Mouse (Mus musculus): ENCODE results near the gene Tom1. TPM values are rescaled to one million over a fixed set of nuclear protein-coding genes. Genes with fewer than 3 reads are reported as not detected.
A peak's percentile ranks its signal among the peaks of the same experiment; 100 is the strongest.

Gene Tom1
- total RNA-seq, 2 experiments from 2014 or later, result 20.2 to 40.2 TPM

DNA sequence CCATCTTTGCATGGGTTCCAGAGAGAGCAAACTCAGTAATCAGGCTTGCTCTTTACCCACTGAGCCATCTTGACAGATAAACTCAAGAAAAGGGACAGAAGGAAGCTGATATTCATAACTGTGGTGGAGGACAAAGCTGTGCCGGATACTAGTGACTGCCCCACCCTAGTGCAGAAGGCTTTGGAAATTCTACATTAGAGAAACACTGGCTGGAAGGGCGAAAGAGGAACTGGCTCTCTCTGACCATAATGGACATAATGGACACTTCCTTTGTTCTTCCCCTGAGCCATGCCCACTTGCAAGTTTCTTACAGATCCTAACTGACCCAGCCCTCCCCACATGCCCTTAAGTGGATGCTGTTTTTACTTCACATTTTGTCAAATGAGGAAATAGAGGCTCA lies 52.5 kb downstream of the Tom1 start:
- ATAC-seq (replicated peaks; ENCODE audit: poor library complexity, severe bottlenecking), result peak; percentile 38

- ATAC-seq (replicated peaks; ENCODE audit: poor library complexity, severe bottlenecking), result no peak
Measured at GRCm38 (mm10) chr8:75087127-75087526, 53.6 kb downstream of the Tom1 start.

DNA sequence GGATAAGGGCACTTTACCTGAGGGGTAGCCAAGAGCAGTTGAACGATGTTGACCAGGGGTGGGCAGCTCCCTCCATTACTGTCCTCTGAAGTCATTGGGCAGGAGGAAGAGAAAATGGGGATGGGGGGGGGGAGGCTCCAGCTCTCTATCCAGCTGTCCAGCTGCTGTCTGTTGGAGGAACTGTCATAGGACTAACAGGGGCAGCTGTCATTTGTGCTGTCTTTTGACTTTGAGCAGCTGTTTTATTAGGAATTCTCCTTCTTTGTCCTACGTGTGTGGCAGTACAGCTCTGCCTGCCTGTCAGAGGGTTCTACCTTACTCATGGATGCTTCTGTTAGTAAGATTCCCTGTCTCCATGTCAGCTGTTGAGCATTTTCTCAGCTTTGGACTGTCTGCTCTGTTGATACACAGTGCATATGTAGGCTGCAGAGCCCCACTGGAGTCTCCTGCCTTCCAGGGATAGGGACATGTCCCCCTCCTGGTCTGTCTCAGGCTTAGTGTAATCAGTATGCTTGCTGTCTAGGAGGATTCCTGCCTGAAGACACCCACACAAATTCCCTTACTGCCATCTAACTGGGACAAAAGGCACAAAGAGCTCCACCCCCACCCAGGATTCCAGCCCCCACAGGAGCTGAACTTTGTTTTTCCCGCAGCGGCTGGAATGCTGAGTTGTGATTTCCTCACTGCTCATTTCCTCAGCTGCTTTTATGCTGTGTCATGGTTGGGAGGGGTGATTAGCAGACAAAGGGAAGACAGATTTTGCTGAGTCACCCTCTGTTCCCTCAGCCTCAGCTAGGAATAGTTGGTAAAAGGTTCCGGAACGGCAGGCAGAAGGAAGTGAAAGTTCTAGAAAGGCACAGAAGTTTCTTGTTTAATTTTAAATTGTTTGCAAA lies 55.7 kb downstream of the Tom1 start:
- peak; percentile 69 for ATAC-seq (replicated peaks; ENCODE audit: poor library complexity, severe bottlenecking)

DNA sequence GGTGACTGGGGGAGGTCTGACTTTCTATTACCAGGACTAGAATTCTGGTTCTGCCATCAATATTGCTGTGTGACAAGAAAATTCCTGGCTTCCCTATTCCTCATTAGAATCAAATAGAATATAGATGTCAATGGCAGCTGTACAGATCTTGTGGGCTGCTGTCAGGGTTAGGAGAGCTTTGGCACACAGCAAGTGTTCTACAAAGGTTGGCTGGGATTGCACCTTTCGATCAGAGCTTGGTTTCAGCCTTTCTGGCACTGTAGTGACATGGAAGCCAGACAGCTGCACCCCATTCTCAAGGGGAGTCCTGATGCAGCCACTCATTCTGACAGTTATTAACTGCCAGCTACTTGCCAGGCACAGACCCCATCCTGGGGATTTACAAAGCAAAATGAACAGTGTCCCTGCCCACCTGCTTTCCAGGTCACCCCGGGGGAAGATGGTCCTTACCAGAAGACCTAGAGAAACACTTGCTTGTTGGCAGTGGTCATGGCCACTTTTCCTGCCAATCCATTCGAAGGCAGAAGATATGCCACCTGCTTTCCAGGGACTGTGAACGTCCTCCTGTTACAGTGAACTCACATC lies 57.4 kb downstream of the Tom1 start:
- no peak for ATAC-seq (replicated peaks; ENCODE audit: poor library complexity, severe bottlenecking)

GRCm38 (mm10) chr8:75093399-75094156 lies 60.1 kb downstream of the Tom1 start, which contains the start of gene Hmox1:
Gene Hmox1, plus strand, starts transcription at chr8:75093621.
- ATAC-seq (replicated peaks; ENCODE audit: poor library complexity, severe bottlenecking), result peak; percentile 82

- no peak for ATAC-seq (replicated peaks; ENCODE audit: poor library complexity, severe bottlenecking)
Measured at GRCm38 (mm10) chr8:75102956-75103355, 69.5 kb downstream of the Tom1 start.

DNA sequence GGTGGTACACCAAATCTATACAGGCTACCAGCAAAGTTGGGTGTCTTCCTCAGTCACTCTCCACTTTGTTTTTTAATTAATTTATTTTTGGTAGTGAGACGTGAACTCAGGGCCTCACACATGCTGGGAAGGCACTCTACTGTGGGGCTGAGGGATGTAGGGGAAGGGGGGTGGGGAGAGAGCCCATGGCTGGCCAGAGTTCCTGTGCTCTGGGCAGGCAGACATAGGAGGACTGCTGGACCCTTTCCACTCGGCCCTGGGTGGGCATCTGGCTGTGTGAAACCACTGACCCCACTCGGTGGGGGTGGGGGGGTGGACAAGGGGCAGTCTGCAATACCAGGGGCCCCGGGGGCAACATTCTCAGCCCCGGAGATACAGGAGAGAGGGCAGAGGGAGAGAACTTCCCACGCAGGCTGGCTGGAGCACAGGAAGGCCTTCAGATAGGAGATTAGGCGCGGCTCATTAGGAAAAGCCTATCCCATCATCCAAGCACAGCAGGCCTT lies 69.9 kb downstream of the Tom1 start:
- no peak for ATAC-seq (replicated peaks; ENCODE audit: poor library complexity, severe bottlenecking)

- peak; percentile 78 for ATAC-seq (replicated peaks; ENCODE audit: poor library complexity, severe bottlenecking)
Measured at GRCm38 (mm10) chr8:75108527-75109235, 75.2 kb downstream of the Tom1 start.

DNA sequence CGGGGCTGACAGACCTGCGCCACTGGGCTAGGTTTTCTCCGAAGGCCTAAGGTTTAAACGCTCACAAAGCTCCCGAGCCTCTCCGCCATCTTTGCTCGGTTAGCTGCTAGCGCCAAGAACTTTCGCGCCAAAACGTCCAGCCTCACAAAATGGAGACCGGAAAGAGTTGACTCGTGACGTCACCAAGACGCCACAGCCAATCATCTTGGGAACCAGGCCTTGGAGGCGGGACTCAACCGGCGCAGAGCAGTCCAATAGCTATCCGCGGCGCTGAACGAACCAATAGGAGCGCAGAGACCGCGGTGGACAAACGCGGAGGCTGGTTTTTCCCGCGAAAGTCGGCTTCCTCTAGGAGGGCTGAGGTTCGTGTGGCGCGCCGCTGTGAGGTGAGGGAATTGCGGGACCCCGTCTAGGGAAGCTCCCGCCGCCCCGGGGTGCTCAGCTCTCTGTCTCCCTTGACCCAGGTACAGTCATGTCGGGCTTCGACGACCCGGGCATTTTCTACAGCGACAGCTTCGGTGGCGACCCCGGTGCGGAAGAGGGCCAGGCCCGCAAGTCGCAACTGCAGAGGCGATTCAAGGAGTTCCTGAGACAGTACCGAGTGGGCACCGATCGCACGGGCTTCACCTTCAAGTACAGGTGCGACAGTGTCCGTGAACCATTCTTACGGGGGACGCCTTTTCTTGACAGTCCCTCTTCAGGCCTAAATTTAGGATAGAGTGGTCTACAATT lies 75.9 kb downstream of the Tom1 start, which contains the start of gene Mcm5:
Gene Mcm5, plus strand, starts transcription at position 334 of the 732 bp plus-strand sequence.
- ATAC-seq (replicated peaks; ENCODE audit: poor library complexity, severe bottlenecking), result peak; percentile 90

GRCm38 (mm10) chr8:75110093-75110492 lies 76.6 kb downstream of the Tom1 start:
- 0 out of 2 replicates have a peak, but pooled peaks have one; percentile 2 for ATAC-seq (replicated peaks; ENCODE audit: poor library complexity, severe bottlenecking)

GRCm38 (mm10) chr8:75118505-75118904 lies 85.0 kb downstream of the Tom1 start:
- ATAC-seq (replicated peaks; ENCODE audit: poor library complexity, severe bottlenecking), result no peak

- ATAC-seq (replicated peaks; ENCODE audit: poor library complexity, severe bottlenecking), result peak; percentile 77
Measured at GRCm38 (mm10) chr8:75119287-75119686, 85.8 kb downstream of the Tom1 start.

Other genes with a start within 250 kb of the Tom1 start
- not detected in 2 replicates for gene Isx, start 160.5 kb upstream of the Tom1 start, total RNA-seq (2014; fragmentation: Nextera tagmentation)
- gene Isx, start 160.5 kb upstream of the Tom1 start, total RNA-seq (2017), result not detected in 2 replicates
- 59.6 and 71.8 TPM in 2 replicates for gene Hmgxb4, start 40.3 kb upstream of the Tom1 start, total RNA-seq (2014; fragmentation: Nextera tagmentation)
- gene Hmgxb4, start 40.3 kb upstream of the Tom1 start, total RNA-seq (2017), result 63.6 TPM in 2 replicates
- 2.5 and 7.4 TPM in 2 replicates for gene Hmox1, start 59.9 kb downstream of the Tom1 start, total RNA-seq (2014; fragmentation: Nextera tagmentation)
- 1.4 and 2.2 TPM in 2 replicates for gene Hmox1, start 59.9 kb downstream of the Tom1 start, total RNA-seq (2017)
- 200 and 228 TPM in 2 replicates for gene Mcm5, start 75.9 kb downstream of the Tom1 start, total RNA-seq (2014; fragmentation: Nextera tagmentation)
- gene Mcm5, start 75.9 kb downstream of the Tom1 start, total RNA-seq (2017), result 271 and 288 TPM in 2 replicates
- not detected in 2 replicates for gene Rasd2, start 180.2 kb downstream of the Tom1 start, total RNA-seq (2014; fragmentation: Nextera tagmentation)
- gene Rasd2, start 180.2 kb downstream of the Tom1 start, total RNA-seq (2017), result 0.22 TPM in 1 of 2 replicates, not detected in the other